Mouse (Mus musculus) forebrain, embryonic 12.5 days (tissue): Measurements from ENCODE around the gene Phf13. TPM values are rescaled to one million over a fixed set of nuclear protein-coding genes. Genes with fewer than 3 reads are reported as not detected.

Source experiments
- ATAC-seq: fragments of 200-750 bp; cut with Nextera tagmentation; 2 replicates; pipeline ENCODE4 v1.8.0; 2017; ENCODE audit warnings: moderate TSS enrichment; ENCODE audit not compliant: low FRiP score
- H3K27ac ChIP-seq: fragments of 300-500 bp; sonication (generic); 2 replicates; pipeline ENCODE4 v1.5.1; 2016; ENCODE audit warnings: mild to moderate bottlenecking
- H3K27me3 ChIP-seq: fragments of 300-500 bp; sonication (generic); 2 replicates; pipeline ENCODE4 v1.6.1; 2016; ENCODE audit warnings: mild to moderate bottlenecking
- H3K36me3 ChIP-seq: fragments of 300-500 bp; sonication (generic); replicated peaks from 2 replicates; pipeline ENCODE4 v1.6.1; 2016; ENCODE audit warnings: mild to moderate bottlenecking
- H3K4me1 ChIP-seq: fragments of 300-500 bp; sonication (generic); 2 replicates; pipeline ENCODE4 v1.6.1; 2016
- H3K4me2 ChIP-seq: fragments of 300-500 bp; sonication (generic); 2 replicates; pipeline ENCODE4 v1.6.1; 2016; ENCODE audit warnings: mild to moderate bottlenecking, moderate library complexity
- H3K4me3 ChIP-seq: fragments of 300-500 bp; sonication (generic); replicated peaks from 2 replicates; pipeline ENCODE4 v1.5.1; 2016; ENCODE audit warnings: mild to moderate bottlenecking
- H3K9ac ChIP-seq: fragments of 300-500 bp; sonication (generic); 2 replicates; pipeline ENCODE4 v1.6.1; 2016; ENCODE audit warnings: mild to moderate bottlenecking
- H3K9me3 ChIP-seq: fragments of 300-500 bp; sonication (generic); 2 replicates; pipeline ENCODE4 v1.6.1; 2016
- WGBS: fragments of 180-500 bp; shearing (Covaris S2); methylation state at CpG from one replicate; pipeline ENCODE4 v1.1.7; 2016; 5-methylcytosine and 5-hydroxymethylcytosine counted together
- polyA plus RNA-seq: library from polyadenylated mRNA; unstranded; fragments of >200 nt; fragmentation: Nextera tagmentation; extraction: Ambion mirVana; gene quantifications from 2 replicates; pipeline ENCODE4 v1.2.1, GENCODE M21; 2016

Phf13 gene
- polyA plus RNA-seq, 1 experiment from 2014 or later, result 27.4 TPM

DNA sequence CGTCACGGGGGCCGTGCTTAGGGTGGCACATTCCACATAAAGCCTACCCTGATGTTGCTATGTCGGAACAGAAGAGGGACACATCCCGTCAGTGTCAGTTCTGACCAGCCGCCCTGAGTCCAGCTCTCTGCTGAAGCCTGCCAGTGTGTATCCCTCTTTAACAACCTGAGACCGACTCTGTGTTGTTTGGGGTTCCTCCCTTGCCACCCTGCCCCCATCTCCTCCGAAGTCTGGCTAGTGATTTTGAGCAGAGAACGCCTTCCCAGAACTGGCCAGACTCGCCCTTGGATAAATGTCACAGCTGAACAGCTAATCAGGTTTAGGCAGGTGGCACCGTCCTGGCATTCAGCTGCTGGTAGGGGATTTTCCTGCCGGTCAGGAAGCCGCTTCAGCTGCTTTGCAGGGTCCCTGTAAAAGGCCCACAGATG lies 14.7 kb upstream of the Phf13 start:
- 7% methylated on average over 13 of the region's 13 CpGs for WGBS
- ATAC-seq, result no peak
- Histone ChIP-seq H3K4me1 (peaks cover 40% of the 10 kb centered on the region), H3K27me3 (peaks cover 51% of the 10 kb centered on the region), H3K9ac (0 out of 2 replicates have a peak overlapping the region, but pooled peaks have one; percentile 65), H3K36me3 (peaks cover 12% of the 10 kb centered on the region), H3K9me3 (no peaks in the 10 kb centered on the region), H3K27ac (no peak overlapping the region), H3K4me3 (peak overlapping the region; percentile 71), H3K4me2 (peak overlapping the region; percentile 100)

DNA sequence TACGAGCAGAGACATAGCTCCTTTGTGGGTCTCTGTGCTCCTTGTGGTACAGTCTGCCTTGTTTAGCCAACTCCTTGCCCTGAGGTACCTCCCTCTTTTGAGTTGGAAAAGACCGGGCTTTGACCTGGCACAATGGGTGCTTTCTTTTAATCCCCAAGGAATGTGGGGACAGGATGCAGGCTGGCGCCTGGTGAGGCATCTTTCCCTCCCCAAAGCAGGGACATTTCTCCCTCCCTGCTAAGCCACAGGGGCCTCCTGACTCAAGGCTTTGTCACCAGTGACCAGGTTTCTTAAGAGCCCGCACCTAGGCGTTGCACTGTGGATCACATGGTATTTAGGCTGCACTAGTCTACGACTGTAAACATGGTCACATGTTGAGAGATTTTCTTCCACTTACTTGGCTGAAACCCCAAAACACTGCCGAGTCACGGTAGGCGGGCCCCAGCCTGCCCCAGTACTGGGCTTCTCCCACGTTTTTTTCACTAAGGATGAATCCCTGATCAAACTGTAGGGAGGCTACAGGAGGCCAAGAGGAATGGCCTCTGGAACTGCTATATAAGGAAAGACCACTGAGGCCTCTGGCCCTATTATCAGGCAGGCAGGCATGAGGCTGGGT lies 14.1 kb upstream of the Phf13 start:
- H3K9ac ChIP-seq, result peak overlapping the region; percentile 65; the same call in 1 of the 2 replicates
- H3K4me2 ChIP-seq, result peak overlapping the region; percentile 100
- H3K9me3 ChIP-seq, result no peaks in the 10 kb centered on the region
- WGBS, result 1% methylated on average over 10 of the region's 10 CpGs
- peaks cover 51% of the 10 kb centered on the region for H3K27me3 ChIP-seq
- H3K4me3 ChIP-seq, result peak overlapping the region; percentile 71
- peaks cover 7% of the 10 kb centered on the region for H3K36me3 ChIP-seq
- peaks cover 40% of the 10 kb centered on the region for H3K4me1 ChIP-seq
- ATAC-seq, result no peak
- H3K27ac ChIP-seq, result 0 out of 2 replicates have a peak overlapping the region, but pooled peaks have one; percentile 8

DNA sequence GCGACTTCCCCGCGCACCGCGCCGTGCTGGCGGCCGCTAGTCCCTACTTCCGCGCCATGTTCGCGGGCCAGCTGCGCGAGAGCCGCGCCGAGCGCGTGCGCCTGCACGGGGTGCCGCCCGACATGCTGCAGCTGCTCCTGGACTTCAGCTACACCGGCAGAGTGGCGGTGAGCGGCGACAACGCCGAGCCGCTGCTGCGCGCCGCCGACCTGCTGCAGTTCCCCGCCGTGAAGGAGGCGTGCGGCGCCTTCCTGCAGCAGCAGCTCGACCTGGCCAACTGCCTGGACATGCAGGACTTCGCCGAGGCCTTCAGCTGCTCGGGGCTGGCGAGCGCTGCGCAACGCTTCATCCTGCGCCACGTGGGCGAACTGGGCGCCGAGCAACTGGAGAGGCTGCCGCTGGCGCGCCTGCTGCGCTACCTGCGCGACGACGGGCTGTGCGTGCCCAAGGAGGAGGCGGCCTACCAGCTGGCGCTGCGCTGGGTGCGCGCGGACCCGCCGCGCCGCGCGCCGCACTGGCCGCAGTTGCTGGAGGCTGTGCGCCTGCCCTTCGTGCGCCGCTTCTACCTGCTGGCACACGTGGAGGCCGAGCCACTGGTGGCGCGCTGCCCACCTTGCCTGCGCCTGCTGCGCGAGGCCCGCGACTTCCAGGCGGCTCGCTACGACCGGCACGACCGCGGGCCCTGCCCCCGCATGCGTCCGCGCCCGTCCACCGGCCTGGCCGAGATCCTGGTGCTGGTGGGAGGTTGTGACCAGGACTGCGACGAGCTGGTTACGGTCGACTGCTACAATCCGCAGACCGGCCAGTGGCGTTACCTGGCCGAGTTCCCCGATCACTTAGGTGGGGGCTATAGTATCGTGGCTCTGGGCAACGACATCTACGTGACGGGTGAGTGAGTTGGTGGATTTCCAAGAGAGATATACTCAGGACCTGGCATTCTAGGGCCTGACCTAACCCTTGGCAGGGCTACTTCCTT lies 13.3 kb upstream of the Phf13 start:
- Histone ChIP-seq H3K4me3 (peak overlapping the region; percentile 71), H3K4me2 (peak overlapping the region; percentile 100), H3K27ac (peak overlapping the region; percentile 71), H3K27me3 (peaks cover 51% of the 10 kb centered on the region), H3K4me1 (peaks cover 40% of the 10 kb centered on the region), H3K36me3 (peaks cover 2% of the 10 kb centered on the region; the same call in 1 of the 2 replicates), H3K9ac (peak overlapping the region; percentile 65), H3K9me3 (no peaks in the 10 kb centered on the region)
- WGBS, result under 1% methylated on average over 113 of the region's 115 CpGs
- peak; percentile 81 for ATAC-seq

DNA sequence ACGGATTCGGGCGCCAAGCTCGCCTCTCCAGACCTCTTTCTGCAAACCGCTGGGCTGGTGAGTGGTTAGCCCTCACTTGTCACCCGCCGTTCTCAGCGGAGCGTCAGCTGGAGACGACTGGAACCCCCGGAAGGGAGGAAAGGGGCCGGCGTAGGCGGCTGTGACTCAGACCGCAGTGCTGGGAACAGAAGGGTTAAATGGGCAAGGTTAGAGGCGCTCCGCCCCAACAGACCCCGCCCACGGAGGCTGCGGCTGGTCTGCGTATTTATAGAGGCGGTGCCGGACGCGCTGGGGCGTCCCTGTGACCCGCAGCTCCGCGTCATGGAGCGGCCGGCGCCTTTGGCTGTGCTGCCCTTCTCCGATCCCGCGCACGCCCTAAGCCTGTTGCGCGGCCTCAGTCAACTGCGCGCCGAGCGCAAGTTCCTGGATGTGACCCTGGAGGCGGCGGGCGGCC lies 12.6 kb upstream of the Phf13 start, which contains the start of gene Klhl21:
Gene Klhl21 (plus strand): TSS at position 182 of the 454 bp plus-strand sequence.
- H3K9ac ChIP-seq, result peak within 1 kb of the TSS; percentile 65
- H3K27me3 ChIP-seq, result peaks cover 51% of the 10 kb centered on the region
- H3K4me1 ChIP-seq, result peaks cover 40% of the 10 kb centered on the region
- peak; percentile 88 for ATAC-seq
- peak within 1 kb of the TSS; percentile 71 for H3K4me3 ChIP-seq
- peak within 1 kb of the TSS; percentile 100 for H3K4me2 ChIP-seq
- peak within 1 kb of the TSS; percentile 71 for H3K27ac ChIP-seq
- H3K36me3 ChIP-seq, result 0 out of 2 replicates have a peak, but pooled peaks cover 2% of the 10 kb centered on the region
- WGBS, result under 1% methylated on average over 44 of the region's 45 CpGs
- no peaks in the 10 kb centered on the region for H3K9me3 ChIP-seq

DNA sequence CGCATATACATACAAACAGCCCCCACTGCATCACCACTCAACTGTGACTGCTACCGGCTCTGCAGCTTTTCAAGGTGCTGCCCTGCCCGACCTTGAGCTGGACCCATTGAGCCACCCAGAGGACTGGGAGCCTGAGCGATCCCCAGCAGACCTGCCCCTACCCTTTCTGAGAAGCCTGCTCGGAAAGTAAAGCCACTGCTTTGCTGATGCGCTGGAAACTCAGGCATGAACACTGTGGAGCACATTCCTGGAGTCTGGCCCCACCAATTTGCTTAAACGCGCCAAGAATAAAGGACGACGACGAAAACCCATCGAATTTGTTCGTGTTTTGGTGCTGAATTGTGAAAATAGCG lies 12.1 kb upstream of the Phf13 start:
- Histone ChIP-seq H3K27ac (no peak overlapping the region), H3K36me3 (0 out of 2 replicates have a peak, but pooled peaks cover 2% of the 10 kb centered on the region), H3K4me3 (peak overlapping the region; percentile 71), H3K9me3 (no peaks in the 10 kb centered on the region), H3K4me2 (peak overlapping the region; percentile 100), H3K4me1 (peaks cover 40% of the 10 kb centered on the region), H3K27me3 (peaks cover 51% of the 10 kb centered on the region), H3K9ac (no peak overlapping the region)
- ATAC-seq, result no peak
- WGBS, result 2% methylated on average over 14 of the region's 14 CpGs

DNA sequence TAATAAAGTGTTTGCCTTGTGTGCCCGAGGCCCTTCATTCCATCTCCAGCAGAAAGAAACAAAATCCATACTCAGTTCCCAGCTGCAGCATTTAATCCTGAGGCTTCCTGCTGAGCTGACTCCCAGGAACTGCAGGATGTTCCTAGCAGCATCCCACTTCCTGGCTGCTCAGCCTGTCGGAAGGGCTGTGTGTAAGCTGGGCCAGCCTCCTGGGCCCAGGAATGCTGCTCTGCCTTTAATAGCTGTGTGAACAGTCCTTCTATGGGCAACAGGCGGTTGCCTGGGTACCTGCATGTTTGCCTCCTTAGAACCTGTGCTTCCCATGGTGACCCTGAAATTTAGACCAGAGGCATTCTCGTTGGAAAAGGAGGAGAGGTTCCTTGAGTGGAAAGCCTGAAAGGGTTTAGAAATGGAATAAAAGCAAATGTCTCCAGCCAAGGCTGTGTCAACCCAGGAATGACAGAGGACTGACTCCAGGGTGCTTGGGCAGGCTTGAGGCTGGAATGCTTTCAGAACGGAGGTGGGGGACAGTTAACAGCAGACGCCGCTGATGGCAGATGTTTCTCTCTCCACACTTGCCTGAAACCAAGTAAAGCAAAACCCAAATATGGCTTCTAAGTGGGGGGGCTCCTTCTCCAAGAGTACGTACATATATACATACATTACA lies 11.6 kb upstream of the Phf13 start:
- H3K9me3 ChIP-seq, result no peaks in the 10 kb centered on the region
- H3K9ac ChIP-seq, result no peak overlapping the region
- 0 out of 2 replicates have a peak, but pooled peaks cover 2% of the 10 kb centered on the region for H3K36me3 ChIP-seq
- ATAC-seq, result no peak
- H3K27me3 ChIP-seq, result peaks cover 51% of the 10 kb centered on the region
- H3K4me3 ChIP-seq, result peak overlapping the region; percentile 71
- WGBS, result 6% methylated on average over 8 of the region's 8 CpGs
- peak overlapping the region; percentile 100 for H3K4me2 ChIP-seq
- H3K4me1 ChIP-seq, result peaks cover 40% of the 10 kb centered on the region
- no peak overlapping the region for H3K27ac ChIP-seq

DNA sequence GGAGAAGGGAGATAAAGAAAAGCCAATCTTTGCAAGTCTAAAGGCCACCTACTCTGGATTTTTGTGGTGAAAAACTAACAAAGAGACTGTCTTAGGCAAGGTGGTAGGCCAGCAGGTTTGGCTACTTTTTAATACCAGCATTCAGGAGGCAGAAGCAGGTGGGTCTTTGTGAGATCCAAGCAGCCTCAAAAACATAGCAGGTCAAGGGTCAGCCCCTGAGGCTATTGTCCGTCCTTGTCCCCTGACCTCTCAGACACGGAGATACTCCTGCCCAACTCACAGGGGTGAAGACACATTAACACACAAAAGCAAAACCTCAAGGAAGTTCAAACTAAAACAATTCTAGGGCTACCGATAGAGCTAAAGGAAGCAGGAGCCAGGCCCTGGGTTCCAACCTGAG lies 10.8 kb upstream of the Phf13 start:
- 23% methylated on average over 3 of the region's 3 CpGs for WGBS
- no peak overlapping the region for H3K9ac ChIP-seq
- no peak overlapping the region for H3K4me2 ChIP-seq
- no peak overlapping the region for H3K4me3 ChIP-seq
- H3K4me1 ChIP-seq, result peaks cover 40% of the 10 kb centered on the region
- no peaks in the 10 kb centered on the region for H3K9me3 ChIP-seq
- no peak overlapping the region for H3K27ac ChIP-seq
- ATAC-seq, result no peak
- no peaks in the 10 kb centered on the region for H3K36me3 ChIP-seq
- peaks cover 51% of the 10 kb centered on the region for H3K27me3 ChIP-seq

DNA sequence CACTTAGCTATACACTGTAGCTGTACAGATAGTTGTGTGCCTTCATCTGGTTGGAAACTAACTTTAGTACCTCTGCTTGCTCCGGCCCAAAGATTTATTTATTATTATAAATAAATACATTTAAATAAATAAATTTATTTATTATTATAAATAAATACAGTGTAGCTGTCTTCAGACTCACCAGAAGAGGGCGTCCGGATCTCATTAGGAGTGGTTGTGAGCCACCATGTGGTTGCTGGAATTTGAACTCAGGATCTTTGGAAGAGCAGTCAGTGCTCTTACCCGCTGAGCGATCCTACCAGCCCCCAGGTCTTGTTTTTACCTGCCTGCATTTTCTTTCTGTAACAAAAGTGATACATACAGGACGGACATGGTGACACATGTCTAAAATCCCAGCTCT lies 10.1 kb upstream of the Phf13 start:
- Histone ChIP-seq H3K36me3 (no peaks in the 10 kb centered on the region), H3K9me3 (no peaks in the 10 kb centered on the region), H3K9ac (no peak overlapping the region), H3K27ac (no peak overlapping the region), H3K4me3 (no peak overlapping the region), H3K4me1 (peaks cover 36% of the 10 kb centered on the region), H3K27me3 (peaks cover 47% of the 10 kb centered on the region), H3K4me2 (no peak overlapping the region)
- WGBS, result 78% methylated on average over 6 of the region's 6 CpGs
- ATAC-seq, result no peak

DNA sequence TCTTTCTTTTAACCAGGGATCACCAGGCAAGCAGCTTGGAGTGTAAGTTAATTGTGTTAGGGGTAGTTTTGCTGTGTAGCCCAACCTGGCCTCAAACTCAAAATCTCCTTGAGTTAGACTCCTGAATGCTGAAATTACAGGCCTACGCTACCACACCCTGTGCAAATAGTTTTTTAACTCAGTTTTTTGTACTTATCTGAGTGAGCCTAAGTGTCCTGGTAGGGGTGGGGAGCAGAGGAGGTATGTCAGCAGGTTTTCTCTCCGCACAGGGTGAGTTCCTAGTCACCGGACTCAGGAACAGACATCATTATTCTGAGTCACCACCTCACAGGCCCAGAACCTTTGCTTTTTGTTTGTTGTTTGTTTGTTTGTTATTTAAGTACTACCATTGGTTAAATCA lies 6.0 kb upstream of the Phf13 start:
- Histone ChIP-seq H3K27ac (no peak overlapping the region), H3K9me3 (no peaks in the 10 kb centered on the region), H3K36me3 (no peaks in the 10 kb centered on the region), H3K27me3 (peaks cover 10% of the 10 kb centered on the region), H3K9ac (no peak overlapping the region), H3K4me2 (no peak overlapping the region), H3K4me1 (peaks cover 4% of the 10 kb centered on the region), H3K4me3 (no peak overlapping the region)
- ATAC-seq, result no peak
- WGBS, result 98% methylated on average over 3 of the region's 3 CpGs

DNA sequence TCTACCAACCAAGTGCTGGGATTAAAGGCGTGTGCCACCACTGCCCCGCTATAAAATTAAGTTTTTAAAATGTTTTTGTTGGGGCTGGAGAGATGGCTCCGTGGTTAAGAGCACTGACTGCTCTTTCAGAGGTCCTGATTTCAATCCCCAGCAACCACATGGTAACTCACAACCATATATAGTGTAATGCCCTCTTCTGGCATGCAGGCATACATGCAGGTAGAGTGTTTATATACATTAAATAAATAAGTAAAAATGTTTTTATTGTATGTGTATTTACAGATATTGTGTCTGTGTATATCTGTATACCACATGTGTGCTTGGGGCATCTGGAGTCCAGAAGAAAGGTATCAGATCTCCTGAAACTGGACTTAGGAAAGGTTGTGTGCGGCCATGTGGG lies 5.3 kb upstream of the Phf13 start:
- no peak overlapping the region for H3K27ac ChIP-seq
- H3K36me3 ChIP-seq, result no peaks in the 10 kb centered on the region
- no peaks in the 10 kb centered on the region for H3K9me3 ChIP-seq
- 73% methylated on average over 4 of the region's 4 CpGs for WGBS
- ATAC-seq, result no peak
- H3K4me1 ChIP-seq, result peaks cover 5% of the 10 kb centered on the region
- peaks cover 2% of the 10 kb centered on the region; the same call in 1 of the 2 replicates for H3K27me3 ChIP-seq
- H3K4me3 ChIP-seq, result no peak overlapping the region
- no peak overlapping the region for H3K4me2 ChIP-seq
- H3K9ac ChIP-seq, result no peak overlapping the region

DNA sequence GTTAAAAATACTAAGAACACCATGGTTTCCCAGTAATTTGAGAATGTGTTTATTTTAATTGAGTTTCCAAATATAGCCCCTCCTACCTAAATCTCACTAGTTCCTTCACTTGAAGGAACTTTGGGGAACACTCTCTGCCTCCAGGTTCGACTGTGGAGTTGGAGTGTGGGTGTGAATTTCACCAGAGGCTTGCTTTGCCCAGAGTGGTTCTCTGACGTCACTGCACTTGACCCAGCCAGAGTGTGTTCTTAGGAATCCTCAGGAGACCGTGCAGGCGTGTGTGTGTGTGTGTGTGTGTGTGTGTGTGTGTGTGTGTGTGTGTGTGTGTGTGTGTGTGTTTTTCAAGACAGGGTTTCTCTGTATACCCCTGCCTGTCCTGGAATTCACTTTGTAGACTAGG lies 4.8 kb upstream of the Phf13 start:
- no peaks in the 10 kb centered on the region for H3K9me3 ChIP-seq
- no peak overlapping the region for H3K4me3 ChIP-seq
- H3K9ac ChIP-seq, result no peak overlapping the region
- no peak overlapping the region for H3K27ac ChIP-seq
- no peaks in the 10 kb centered on the region for H3K27me3 ChIP-seq
- H3K4me2 ChIP-seq, result no peak overlapping the region
- H3K4me1 ChIP-seq, result peaks cover 5% of the 10 kb centered on the region
- ATAC-seq, result no peak
- WGBS, result 64% methylated on average over 4 of the region's 4 CpGs
- H3K36me3 ChIP-seq, result no peaks in the 10 kb centered on the region

DNA sequence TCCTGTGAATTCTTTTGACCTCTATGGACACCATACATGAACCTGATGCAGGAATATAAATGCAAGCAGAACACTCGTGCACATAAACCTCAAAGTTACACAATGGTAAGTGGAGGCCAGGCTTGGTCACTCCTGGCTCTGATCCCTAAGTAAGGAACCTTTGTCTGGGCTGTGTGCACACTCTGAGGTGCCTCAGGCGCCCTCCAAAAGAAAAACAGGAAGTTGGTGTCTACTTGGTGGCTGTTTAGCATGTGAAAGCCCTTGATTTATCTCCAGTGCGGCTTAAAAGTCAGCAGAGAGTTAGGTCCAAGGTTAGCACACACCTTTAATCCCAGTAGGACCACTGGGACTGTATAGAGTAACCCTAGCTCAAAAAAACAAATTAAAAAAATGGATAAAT lies 3.4 kb upstream of the Phf13 start:
- Histone ChIP-seq H3K27me3 (no peaks in the 10 kb centered on the region), H3K36me3 (no peaks in the 10 kb centered on the region), H3K27ac (no peak overlapping the region), H3K4me1 (peaks cover 7% of the 10 kb centered on the region), H3K4me3 (no peak overlapping the region), H3K9ac (no peak overlapping the region), H3K9me3 (no peaks in the 10 kb centered on the region), H3K4me2 (no peak overlapping the region)
- no peak for ATAC-seq
- 69% methylated on average over 3 of the region's 3 CpGs for WGBS
